Mouse (Mus musculus) kidney, adult 2 months (tissue): Measurements from ENCODE around the gene Pld6.

Experiments used
- CTCF ChIP-seq: fragments of 200-500 bp; conservative IDR thresholded peaks from 2 replicates; pipeline ENCODE4 v1.5.1; 2011; ENCODE audit warnings: low read depth, mild to moderate bottlenecking, control low read depth, low read length, moderate library complexity, mixed read lengths; ENCODE audit not compliant: insufficient read depth, insufficient read length
- POLR2A ChIP-seq: fragments of 200-500 bp; IDR thresholded peaks from one replicate; pipeline ENCODE4 v1.6.1; 2011; ENCODE audit warnings: low read depth, low read length, control low read depth

GRCm38 (mm10) chr11:59772291-59772690 lies 15.2 kb downstream of the Pld6 start:
- TF ChIP-seq POLR2A (no peak), CTCF (no peak)
